Mouse (Mus musculus) ES-Bruce4 (cell line): ENCODE measurements around the gene Dner.

ENCODE experiments used
- CTCF ChIP-seq: IDR thresholded peaks from one replicate; pipeline ENCODE4 v1.8.1; 2011; ENCODE audit warnings: low read depth, low read length
- EP300 ChIP-seq: IDR thresholded peaks from 2 replicates; pipeline ENCODE4 v1.6.1; 2011; ENCODE audit warnings: low read depth, low read length; ENCODE audit not compliant: insufficient read depth
- POLR2A ChIP-seq: IDR thresholded peaks from one replicate; pipeline ENCODE4 v1.8.1; 2011; ENCODE audit warnings: low read length; ENCODE audit not compliant: insufficient read depth

GRCm38 (mm10) chr1:84667660-84668059 is 28.4 kb downstream of the Dner start:
- TF ChIP-seq CTCF (no peak), POLR2A (no peak), EP300 (no peak)
